Mouse (Mus musculus) kidney, embryonic 16.5 days (tissue): ENCODE measurements at regions not wholly inside any gene's neighbourhood (a gene's known extent, or its start where the extent isn't known, plus 50 kb on each side); places are given as distances from the start of the nearest gene placed in this dataset.

Source experiments
- ATAC-seq: fragments of 200-750 bp; cut with Nextera tagmentation; 2 replicates; pipeline ENCODE4 v1.8.0; 2017; ENCODE audit warnings: moderate TSS enrichment; ENCODE audit not compliant: low FRiP score, low TSS enrichment
- H3K27ac ChIP-seq: fragments of 300-500 bp; sonication (generic); 2 replicates; pipeline ENCODE4 v1.5.1; 2014; ENCODE audit warnings: low read length
- H3K27me3 ChIP-seq: fragments of 300-500 bp; sonication (generic); 2 replicates; pipeline ENCODE4 v1.6.1; 2014; ENCODE audit warnings: low read length, control low read depth, mixed read lengths; ENCODE audit not compliant: insufficient read depth
- H3K36me3 ChIP-seq: fragments of 300-500 bp; sonication (generic); 2 replicates; pipeline ENCODE4 v1.6.1; 2014; ENCODE audit warnings: low read length, control low read depth, mixed read lengths; ENCODE audit not compliant: insufficient read depth
- H3K4me1 ChIP-seq: fragments of 300-500 bp; sonication (generic); 2 replicates; pipeline ENCODE4 v1.6.1; 2014; ENCODE audit warnings: low read length, control low read depth, mixed read lengths; ENCODE audit not compliant: insufficient read depth
- H3K4me2 ChIP-seq: fragments of 300-500 bp; sonication (generic); replicated peaks from 2 replicates; pipeline ENCODE4 v1.6.1; 2014; ENCODE audit warnings: low read depth, low read length
- H3K4me3 ChIP-seq: fragments of 300-500 bp; sonication (generic); 2 replicates; pipeline ENCODE4 v1.5.1; 2014; ENCODE audit warnings: mild to moderate bottlenecking, low read length
- H3K9ac ChIP-seq: fragments of 300-500 bp; sonication (generic); replicated peaks from 2 replicates; pipeline ENCODE4 v1.6.1; 2014; ENCODE audit warnings: low read length
- H3K9me3 ChIP-seq: fragments of 300-500 bp; sonication (generic); 2 replicates; pipeline ENCODE4 v1.6.1; 2016; ENCODE audit warnings: low read length, control low read depth
- WGBS: fragments of 180-500 bp; shearing (Covaris S2); extraction: QIAGEN DNeasy Blood & Tissue Kit; methylation state at CpG from one replicate; pipeline ENCODE4 v1.1.7; 2014; 5-methylcytosine and 5-hydroxymethylcytosine counted together

GRCm38 (mm10) chr12:29248459-29248858, 279.7 kb upstream of the Myt1l start:
- 90% methylated on average over 10 of the region's 10 CpGs for WGBS
- ATAC-seq: no peak
- Histone ChIP-seq H3K27ac (no peak overlapping the region), H3K4me2 (no peak overlapping the region), H3K4me1 (no peaks in the 10 kb centered on the region), H3K4me3 (no peak overlapping the region), H3K36me3 (no peaks in the 10 kb centered on the region), H3K27me3 (no peaks in the 10 kb centered on the region), H3K9ac (no peak overlapping the region), H3K9me3 (no peaks in the 10 kb centered on the region)

GRCm38 (mm10) chr12:29256103-29256502, 272.1 kb upstream of the Myt1l start:
- no peaks in the 10 kb centered on the region for H3K27me3 ChIP-seq
- H3K9me3 ChIP-seq: no peaks in the 10 kb centered on the region
- peaks cover 11% of the 10 kb centered on the region; the same call in 1 of the 2 replicates for H3K4me1 ChIP-seq
- ATAC-seq: no peak
- no peak overlapping the region for H3K27ac ChIP-seq
- no peak overlapping the region for H3K4me2 ChIP-seq
- WGBS: 91% methylated on average over 4 of the region's 4 CpGs
- no peaks in the 10 kb centered on the region for H3K36me3 ChIP-seq
- H3K4me3 ChIP-seq: no peak overlapping the region
- no peak overlapping the region for H3K9ac ChIP-seq

GRCm38 (mm10) chr12:29257011-29257734, 271.0 kb upstream of the Myt1l start:
- no peak for ATAC-seq
- H3K27ac ChIP-seq: no peak overlapping the region
- no peak overlapping the region for H3K4me3 ChIP-seq
- H3K9me3 ChIP-seq: no peaks in the 10 kb centered on the region
- no peak overlapping the region for H3K9ac ChIP-seq
- no peaks in the 10 kb centered on the region for H3K36me3 ChIP-seq
- no peak overlapping the region for H3K4me2 ChIP-seq
- WGBS: 25% methylated on average over 7 of the region's 7 CpGs
- H3K27me3 ChIP-seq: no peaks in the 10 kb centered on the region
- peaks cover 11% of the 10 kb centered on the region; the same call in 1 of the 2 replicates for H3K4me1 ChIP-seq

GRCm38 (mm10) chr12:29257735-29258547, 270.2 kb upstream of the Myt1l start:
- no peak overlapping the region for H3K4me3 ChIP-seq
- no peak overlapping the region for H3K4me2 ChIP-seq
- WGBS: 30% methylated on average over 16 of the region's 16 CpGs
- H3K27me3 ChIP-seq: no peaks in the 10 kb centered on the region
- H3K9ac ChIP-seq: no peak overlapping the region
- H3K4me1 ChIP-seq: peaks cover 11% of the 10 kb centered on the region; the same call in 1 of the 2 replicates
- peak; percentile 65; the same call in 1 of the 2 replicates for ATAC-seq
- H3K9me3 ChIP-seq: no peaks in the 10 kb centered on the region
- H3K36me3 ChIP-seq: no peaks in the 10 kb centered on the region
- H3K27ac ChIP-seq: 0 out of 2 replicates have a peak overlapping the region, but pooled peaks have one; percentile 12

- no peak overlapping the region for H3K4me2 ChIP-seq
- H3K9ac ChIP-seq: no peak overlapping the region
- peaks cover 11% of the 10 kb centered on the region; the same call in 1 of the 2 replicates for H3K4me1 ChIP-seq
- H3K27ac ChIP-seq: 0 out of 2 replicates have a peak overlapping the region, but pooled peaks have one; percentile 12
- H3K27me3 ChIP-seq: no peaks in the 10 kb centered on the region
- H3K36me3 ChIP-seq: no peaks in the 10 kb centered on the region
- H3K9me3 ChIP-seq: no peaks in the 10 kb centered on the region
- no peak overlapping the region for H3K4me3 ChIP-seq
- ATAC-seq: no peak; the same call in 1 of the 2 replicates
Measured at GRCm38 (mm10) chr12:29258548-29258874, 269.7 kb upstream of the Myt1l start.

GRCm38 (mm10) chr12:29258966-29259365, 269.2 kb upstream of the Myt1l start:
- H3K4me1 ChIP-seq: peaks cover 11% of the 10 kb centered on the region; the same call in 1 of the 2 replicates
- no peaks in the 10 kb centered on the region for H3K27me3 ChIP-seq
- H3K9ac ChIP-seq: no peak overlapping the region
- no peak overlapping the region for H3K4me3 ChIP-seq
- no peak overlapping the region for H3K27ac ChIP-seq
- H3K9me3 ChIP-seq: no peaks in the 10 kb centered on the region
- H3K4me2 ChIP-seq: no peak overlapping the region
- ATAC-seq: no peak
- no peaks in the 10 kb centered on the region for H3K36me3 ChIP-seq
- WGBS: 53% methylated on average over 7 of the region's 7 CpGs

GRCm38 (mm10) chr12:29274166-29274565, 254.0 kb upstream of the Myt1l start:
- WGBS: 94% methylated on average over 4 of the region's 4 CpGs
- Histone ChIP-seq H3K4me1 (no peaks in the 10 kb centered on the region), H3K27ac (no peak overlapping the region), H3K9ac (no peak overlapping the region), H3K4me3 (no peak overlapping the region), H3K9me3 (no peaks in the 10 kb centered on the region), H3K36me3 (no peaks in the 10 kb centered on the region), H3K27me3 (no peaks in the 10 kb centered on the region), H3K4me2 (no peak overlapping the region)
- no peak for ATAC-seq

GRCm38 (mm10) chr12:29275676-29276075, 252.5 kb upstream of the Myt1l start:
- Histone ChIP-seq H3K4me1 (peaks cover 11% of the 10 kb centered on the region), H3K36me3 (no peaks in the 10 kb centered on the region), H3K27ac (no peak overlapping the region), H3K9me3 (no peaks in the 10 kb centered on the region), H3K4me2 (no peak overlapping the region), H3K27me3 (no peaks in the 10 kb centered on the region), H3K4me3 (no peak overlapping the region), H3K9ac (no peak overlapping the region)
- ATAC-seq: no peak
- WGBS: 59% methylated on average over 4 of the region's 4 CpGs

GRCm38 (mm10) chr12:29279631-29280080, 248.5 kb upstream of the Myt1l start:
- ATAC-seq: no peak
- 0 out of 2 replicates have a peak overlapping the region, but pooled peaks have one; percentile 38 for H3K9ac ChIP-seq
- 9% methylated on average over 13 of the region's 13 CpGs for WGBS

More at GRCm38 (mm10) chr12:29279631-29280080, 248.5 kb upstream of the Myt1l start:
- peak overlapping the region; percentile 43 for H3K4me2 ChIP-seq
- H3K4me3 ChIP-seq: peak overlapping the region; percentile 6; the same call in 1 of the 2 replicates
- no peaks in the 10 kb centered on the region for H3K9me3 ChIP-seq
- H3K4me1 ChIP-seq: peaks cover 13% of the 10 kb centered on the region
- H3K27ac ChIP-seq: no peak overlapping the region
- no peaks in the 10 kb centered on the region for H3K36me3 ChIP-seq
- no peaks in the 10 kb centered on the region for H3K27me3 ChIP-seq
